Mouse (Mus musculus) hindbrain, embryonic 16.5 days (tissue): Measurements from ENCODE around the gene Ovol1. TPM values are rescaled to one million over a fixed set of nuclear protein-coding genes. Genes with fewer than 3 reads are reported as not detected.

ENCODE experiments used
- ATAC-seq: fragments of 200-750 bp; cut with Nextera tagmentation; 2 replicates; pipeline ENCODE4 v1.8.0; 2017; ENCODE audit warnings: moderate TSS enrichment, moderate library complexity
- H3K27ac ChIP-seq: fragments of 300-500 bp; sonication (generic); 2 replicates; pipeline ENCODE4 v1.5.1; 2014; ENCODE audit warnings: low read depth, mild to moderate bottlenecking, control low read depth, low read length, moderate library complexity
- H3K27me3 ChIP-seq: fragments of 300-500 bp; sonication (generic); replicated peaks from 2 replicates; pipeline ENCODE4 v1.6.1; 2014; ENCODE audit warnings: low read length; ENCODE audit not compliant: control insufficient read depth, insufficient read depth
- H3K36me3 ChIP-seq: fragments of 300-500 bp; sonication (generic); 2 replicates; pipeline ENCODE4 v1.6.1; 2014; ENCODE audit warnings: mild to moderate bottlenecking, low read length, moderate library complexity, mixed read lengths; ENCODE audit not compliant: control insufficient read depth, insufficient read depth
- H3K4me1 ChIP-seq: fragments of 300-500 bp; sonication (generic); 2 replicates; pipeline ENCODE4 v1.6.1; 2014; ENCODE audit warnings: low read depth, low read length; ENCODE audit not compliant: control insufficient read depth, insufficient read depth
- H3K4me2 ChIP-seq: fragments of 300-500 bp; sonication (generic); 2 replicates; pipeline ENCODE4 v1.6.1; 2014; ENCODE audit warnings: mild to moderate bottlenecking, low read length, control low read depth, moderate library complexity
- H3K4me3 ChIP-seq: fragments of 300-500 bp; sonication (generic); 2 replicates; pipeline ENCODE4 v1.5.1; 2014; ENCODE audit warnings: mild to moderate bottlenecking, low read length, control low read depth, moderate library complexity
- H3K9ac ChIP-seq: fragments of 300-500 bp; sonication (generic); 2 replicates; pipeline ENCODE4 v1.6.1; 2014; ENCODE audit warnings: low read depth, mild to moderate bottlenecking, control low read depth, low read length, moderate library complexity
- H3K9me3 ChIP-seq: fragments of 300-500 bp; sonication (generic); 2 replicates; pipeline ENCODE4 v1.6.1; 2014; ENCODE audit warnings: mild to moderate bottlenecking, low read length, moderate library complexity; ENCODE audit not compliant: control insufficient read depth
- WGBS: fragments of 180-500 bp; shearing (Covaris S2); extraction: QIAGEN DNeasy Blood & Tissue Kit; methylation state at CpG from one replicate; pipeline ENCODE4 v1.1.7; 2014; 5-methylcytosine and 5-hydroxymethylcytosine counted together
- polyA plus RNA-seq: library from polyadenylated mRNA; unstranded; fragments of >200 nt; fragmentation: Nextera tagmentation; extraction: Ambion mirVana; gene quantifications from 2 replicates; pipeline ENCODE4 v1.2.1, GENCODE M21; 2015

Gene Ovol1
- polyA plus RNA-seq, 1 experiment from 2014 or later: 0.20 TPM

DNA sequence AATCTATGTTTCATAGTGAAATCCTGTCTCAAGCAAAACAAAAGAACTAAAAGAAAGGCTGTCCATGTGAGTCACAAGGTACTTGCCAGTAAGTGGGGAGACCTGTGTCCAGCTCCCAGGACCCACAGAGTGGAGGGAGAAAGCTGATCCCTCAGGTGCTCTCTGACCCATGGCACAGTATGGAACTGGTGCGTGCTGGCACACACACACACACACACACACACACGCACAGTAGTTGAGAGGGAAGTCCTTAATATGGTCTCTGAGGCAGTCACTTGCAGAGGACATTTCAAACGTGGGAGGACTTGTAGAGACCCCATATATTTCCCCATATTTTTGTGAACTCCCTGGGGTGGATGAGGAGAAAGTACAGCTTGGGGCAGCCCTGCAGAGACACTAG, 1.4 kb upstream of the Ovol1 start:
- H3K9me3 ChIP-seq: no peaks in the 10 kb centered on the region
- H3K27ac ChIP-seq: no peak overlapping the region
- WGBS: 36% methylated on average over 3 of the region's 3 CpGs
- H3K4me1 ChIP-seq: peaks cover 17% of the 10 kb centered on the region
- no peak overlapping the region for H3K9ac ChIP-seq
- no peaks in the 10 kb centered on the region for H3K36me3 ChIP-seq
- no peak overlapping the region for H3K4me3 ChIP-seq
- peaks cover 66% of the 10 kb centered on the region for H3K27me3 ChIP-seq
- ATAC-seq: no peak
- H3K4me2 ChIP-seq: no peak overlapping the region

DNA sequence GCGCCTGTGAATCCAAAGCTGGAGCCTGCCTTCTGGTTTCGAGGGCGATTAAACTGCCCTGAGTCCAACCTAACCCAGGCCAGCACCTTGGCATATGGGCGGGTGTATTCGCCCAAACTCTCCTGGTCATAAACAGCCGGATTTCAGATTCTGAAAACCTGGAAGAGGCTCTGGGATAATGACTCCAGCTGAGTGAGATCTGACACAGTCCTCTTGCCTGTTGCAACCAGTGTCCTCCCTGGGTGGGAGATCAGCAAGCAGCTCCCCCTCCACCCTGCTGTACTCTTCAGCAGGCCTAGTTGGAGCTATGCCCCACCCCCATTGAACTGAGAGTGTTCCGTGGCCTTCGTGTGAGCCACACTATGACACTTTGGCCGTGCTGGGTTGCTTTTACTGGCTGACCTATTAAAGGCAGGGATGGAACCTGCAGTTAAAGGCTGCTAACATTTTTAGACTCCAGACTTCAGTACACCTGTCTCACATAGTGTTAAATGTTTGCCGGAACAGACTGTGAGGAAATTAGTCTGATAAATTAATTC, 875 bp upstream of the Ovol1 start:
- peak overlapping the region; percentile 40 for H3K4me3 ChIP-seq

DNA sequence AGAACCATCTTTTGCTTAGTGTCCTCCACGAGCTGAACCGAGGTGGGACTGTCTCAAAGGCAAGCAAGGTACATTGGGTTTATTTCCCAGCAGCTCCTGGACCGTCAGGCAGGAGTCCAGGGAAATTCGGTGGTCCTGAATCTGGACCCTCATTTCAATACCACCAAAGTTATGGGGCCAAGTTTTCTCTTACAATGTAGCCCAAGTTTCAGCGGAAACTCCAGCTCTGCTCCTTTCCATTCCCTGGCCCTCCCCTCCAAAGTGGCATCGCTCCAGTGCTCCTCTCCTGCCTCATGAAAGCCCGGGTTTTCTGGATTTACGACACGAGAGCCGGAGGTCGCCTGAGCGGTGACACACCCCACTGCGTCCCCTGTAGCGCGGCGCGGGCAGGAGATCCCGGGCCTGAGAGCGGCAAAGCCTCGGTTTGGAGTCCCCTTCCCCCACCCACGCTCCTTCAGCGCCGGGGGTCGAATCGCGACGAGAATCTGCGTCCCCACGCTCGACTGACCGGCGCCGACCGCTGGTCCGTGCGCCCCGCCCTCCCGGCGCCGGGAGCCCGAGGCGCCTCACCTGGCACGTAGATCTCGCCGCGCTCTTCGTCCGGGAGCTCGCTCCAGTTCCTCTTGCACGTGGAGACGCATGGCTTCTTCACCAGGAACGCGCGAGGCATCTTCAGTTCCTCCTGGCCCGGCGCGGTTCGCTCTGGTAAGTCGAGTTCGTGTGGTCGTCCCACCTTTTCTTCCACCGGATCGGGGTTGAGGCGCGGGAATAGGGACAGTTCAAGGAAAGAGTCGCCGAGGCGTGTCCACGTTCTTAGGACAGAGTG, 602 bp downstream of the Ovol1 start:
- Histone ChIP-seq H3K9me3 (no peaks in the 10 kb centered on the region), H3K36me3 (no peaks in the 10 kb centered on the region), H3K27ac (no peak overlapping the region), H3K27me3 (peaks cover 66% of the 10 kb centered on the region), H3K4me2 (peak overlapping the region; percentile 70), H3K9ac (peak overlapping the region; percentile 3), H3K4me1 (peaks cover 15% of the 10 kb centered on the region), H3K4me3 (peak overlapping the region; percentile 40)
- no peak for ATAC-seq
- WGBS: under 1% methylated on average over 69 of the region's 69 CpGs

More for the DNA sequence above, 875 bp upstream of the Ovol1 start:
- WGBS: 18% methylated on average over 10 of the region's 10 CpGs
- no peak for ATAC-seq
- Histone ChIP-seq H3K4me1 (peaks cover 15% of the 10 kb centered on the region), H3K4me2 (peak overlapping the region; percentile 70), H3K27me3 (peaks cover 67% of the 10 kb centered on the region), H3K9me3 (no peaks in the 10 kb centered on the region), H3K36me3 (no peaks in the 10 kb centered on the region), H3K27ac (no peak overlapping the region), H3K9ac (no peak overlapping the region)

DNA sequence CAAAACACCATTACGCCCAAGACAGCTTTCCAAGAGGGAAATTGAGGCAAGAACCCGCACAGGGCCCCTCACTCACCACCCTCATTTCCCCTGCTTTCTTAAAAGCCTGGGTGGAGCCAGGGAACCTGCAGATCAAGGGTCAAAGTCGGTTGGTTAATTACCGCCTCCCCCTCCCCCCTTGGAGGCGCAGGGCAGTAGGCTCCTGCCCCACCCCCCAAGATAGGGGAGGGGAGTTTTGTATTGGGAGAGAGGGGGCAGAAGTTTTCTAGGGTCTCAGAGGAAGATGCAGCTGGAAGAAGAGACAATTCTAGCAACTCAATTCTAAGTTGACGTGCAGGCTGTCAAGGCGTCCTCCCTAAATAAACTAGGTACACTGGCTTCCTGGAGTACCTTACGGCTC, 1.2 kb downstream of the Ovol1 start:
- no peak overlapping the region for H3K9ac ChIP-seq
- H3K27ac ChIP-seq: no peak overlapping the region
- peaks cover 15% of the 10 kb centered on the region for H3K4me1 ChIP-seq
- 17% methylated on average over 8 of the region's 8 CpGs for WGBS
- peaks cover 61% of the 10 kb centered on the region for H3K27me3 ChIP-seq
- H3K36me3 ChIP-seq: no peaks in the 10 kb centered on the region
- no peak for ATAC-seq
- no peak overlapping the region for H3K4me2 ChIP-seq
- no peaks in the 10 kb centered on the region for H3K9me3 ChIP-seq
- H3K4me3 ChIP-seq: no peak overlapping the region

DNA sequence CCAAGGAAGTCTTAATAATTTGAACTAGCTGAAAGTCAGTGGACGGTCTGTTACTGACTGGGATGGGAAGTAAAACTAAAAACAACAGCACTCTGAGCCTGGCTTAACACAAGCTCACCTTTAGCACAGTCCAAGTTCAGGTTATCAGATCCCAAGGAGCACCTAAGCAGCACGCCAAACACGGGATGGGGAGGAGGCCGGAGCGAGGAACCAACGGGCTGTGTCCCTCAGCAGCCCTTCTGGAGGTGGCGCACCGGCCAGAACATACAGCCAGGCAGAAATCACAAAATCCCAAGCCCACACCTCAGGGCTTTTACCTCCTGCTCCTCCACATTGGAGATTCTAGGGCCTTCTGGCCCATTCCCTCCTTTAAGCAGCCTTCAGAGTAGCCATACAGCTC, 1.7 kb downstream of the Ovol1 start:
- no peak overlapping the region for H3K9ac ChIP-seq
- H3K4me2 ChIP-seq: no peak overlapping the region
- H3K4me1 ChIP-seq: peaks cover 15% of the 10 kb centered on the region
- no peaks in the 10 kb centered on the region for H3K36me3 ChIP-seq
- no peak overlapping the region for H3K27ac ChIP-seq
- 49% methylated on average over 8 of the region's 8 CpGs for WGBS
- no peak overlapping the region for H3K4me3 ChIP-seq
- ATAC-seq: no peak
- peaks cover 57% of the 10 kb centered on the region for H3K27me3 ChIP-seq
- H3K9me3 ChIP-seq: no peaks in the 10 kb centered on the region

DNA sequence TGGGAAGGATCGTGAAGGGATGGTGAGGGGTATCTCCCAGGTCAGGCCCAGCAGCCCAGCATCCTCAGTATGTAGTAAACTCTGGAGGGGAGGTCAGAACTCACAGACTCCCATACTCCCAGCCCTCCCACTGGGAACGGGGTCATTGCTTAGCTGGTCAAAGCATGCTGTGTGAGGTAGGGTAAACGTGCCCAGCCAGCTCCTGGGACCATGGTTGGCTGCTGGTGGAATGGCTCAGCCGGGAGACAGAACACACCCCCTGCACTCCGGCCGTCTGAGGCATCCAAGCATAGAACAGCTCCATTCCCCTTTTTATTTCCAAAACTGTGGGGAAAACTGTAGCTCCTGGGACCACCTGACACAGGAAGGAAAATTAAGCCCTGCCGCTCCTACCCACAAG, 2.3 kb downstream of the Ovol1 start:
- Histone ChIP-seq H3K9ac (no peak overlapping the region), H3K27me3 (peaks cover 56% of the 10 kb centered on the region)
- 46% methylated on average over 7 of the region's 7 CpGs for WGBS

DNA sequence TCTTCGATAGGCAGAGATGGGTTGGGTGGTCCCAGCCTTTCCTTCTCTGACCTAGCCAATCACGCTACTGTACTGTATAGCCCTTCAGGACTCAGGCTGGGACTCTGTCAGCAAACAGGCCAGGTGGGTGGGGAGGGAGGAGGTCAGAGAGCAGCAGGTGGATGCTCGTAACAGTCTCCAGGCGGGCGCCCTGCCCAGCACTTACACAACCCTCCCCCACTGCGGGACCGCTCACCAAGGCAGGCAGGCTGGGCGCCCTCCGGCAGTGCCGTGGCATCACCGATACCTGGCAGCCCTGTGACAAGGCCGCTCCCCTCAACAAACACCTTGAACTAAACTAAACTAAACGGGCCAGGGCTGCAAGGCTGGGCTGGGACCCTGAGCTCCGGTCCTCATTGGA, 6.2 kb downstream of the Ovol1 start:
- WGBS: 82% methylated on average over 14 of the region's 14 CpGs
- H3K27ac ChIP-seq: no peak overlapping the region
- no peak overlapping the region for H3K9ac ChIP-seq
- H3K27me3 ChIP-seq: peaks cover 24% of the 10 kb centered on the region
- no peak overlapping the region for H3K4me3 ChIP-seq
- H3K4me1 ChIP-seq: no peaks in the 10 kb centered on the region
- no peaks in the 10 kb centered on the region for H3K9me3 ChIP-seq
- no peak overlapping the region for H3K4me2 ChIP-seq
- H3K36me3 ChIP-seq: no peaks in the 10 kb centered on the region
- no peak for ATAC-seq

More for the DNA sequence above, 2.3 kb downstream of the Ovol1 start:
- Histone ChIP-seq H3K9me3 (no peaks in the 10 kb centered on the region), H3K4me3 (no peak overlapping the region), H3K27ac (no peak overlapping the region), H3K4me1 (peaks cover 15% of the 10 kb centered on the region), H3K4me2 (no peak overlapping the region), H3K36me3 (no peaks in the 10 kb centered on the region)
- ATAC-seq: no peak

DNA sequence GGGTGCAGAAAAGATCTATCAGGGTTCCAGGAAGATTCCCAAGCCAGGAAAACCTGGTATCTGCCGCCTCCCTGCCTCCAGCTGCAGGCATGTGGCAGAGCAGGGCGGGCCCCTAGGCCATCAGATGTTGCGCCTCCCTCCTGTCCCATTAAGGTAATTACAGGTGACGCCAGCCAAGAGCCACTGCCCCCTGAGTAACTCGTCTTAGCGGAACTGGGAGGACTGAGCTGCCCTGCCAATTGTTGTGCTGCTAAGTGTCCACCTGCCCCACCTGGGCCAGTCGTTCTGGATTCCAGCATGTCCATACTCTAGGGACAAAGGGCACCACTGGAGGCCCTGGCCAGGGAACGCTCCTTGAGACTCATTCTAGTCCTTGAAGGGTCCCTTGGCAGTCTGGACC, 6.6 kb downstream of the Ovol1 start:
- no peak overlapping the region for H3K4me3 ChIP-seq
- no peak for ATAC-seq
- no peak overlapping the region for H3K27ac ChIP-seq
- H3K27me3 ChIP-seq: peaks cover 20% of the 10 kb centered on the region
- H3K9me3 ChIP-seq: no peaks in the 10 kb centered on the region
- 67% methylated on average over 8 of the region's 8 CpGs for WGBS
- no peak overlapping the region for H3K4me2 ChIP-seq
- H3K9ac ChIP-seq: no peak overlapping the region
- no peaks in the 10 kb centered on the region for H3K4me1 ChIP-seq
- H3K36me3 ChIP-seq: no peaks in the 10 kb centered on the region

DNA sequence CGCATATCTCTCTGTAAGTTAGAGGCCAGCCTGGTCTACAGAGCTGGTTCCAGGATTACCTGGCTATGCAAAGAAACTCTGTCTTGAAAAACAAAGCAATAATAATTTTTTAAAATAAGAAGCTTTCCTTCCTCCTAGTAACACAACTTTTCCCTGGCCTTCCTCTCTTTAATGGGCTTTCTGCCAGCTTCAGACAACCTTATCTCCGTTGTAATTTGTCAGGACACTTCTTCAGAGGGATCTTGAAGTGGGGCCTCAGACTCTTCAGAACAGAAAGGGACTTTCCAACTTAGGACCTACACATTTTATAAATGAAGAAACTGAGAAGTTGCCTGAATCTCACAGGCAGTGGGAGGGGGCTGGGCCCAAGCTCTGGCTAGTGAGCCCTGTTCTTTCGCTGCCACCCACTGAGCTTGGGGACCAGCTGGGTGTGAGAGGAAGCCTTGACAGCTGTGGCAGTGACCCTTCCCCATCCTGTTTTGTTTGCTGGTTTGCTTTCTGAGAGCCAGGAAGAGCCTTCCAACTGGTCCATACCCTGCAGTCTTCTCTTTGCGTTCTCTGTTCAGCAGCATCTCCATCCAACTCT, 12.9 kb downstream of the Ovol1 start:
- no peak overlapping the region for H3K27ac ChIP-seq
- no peak overlapping the region for H3K9ac ChIP-seq
- H3K4me3 ChIP-seq: no peak overlapping the region
- H3K4me1 ChIP-seq: no peaks in the 10 kb centered on the region
- H3K4me2 ChIP-seq: no peak overlapping the region
- WGBS: 78% methylated on average over 4 of the region's 4 CpGs
- no peaks in the 10 kb centered on the region for H3K36me3 ChIP-seq
- ATAC-seq: no peak
- no peaks in the 10 kb centered on the region for H3K27me3 ChIP-seq
- H3K9me3 ChIP-seq: no peaks in the 10 kb centered on the region
